Mouse (Mus musculus) hindbrain, embryonic 12.5 days (tissue): Measurements from ENCODE around the gene Abcc4. TPM values are rescaled to one million over a fixed set of nuclear protein-coding genes. Genes with fewer than 3 reads are reported as not detected.
A peak's percentile ranks its signal among the peaks of the same experiment; 100 is the strongest.

ENCODE experiments used
- ATAC-seq: fragments of 200-750 bp; cut with Nextera tagmentation; 2 replicates; pipeline ENCODE4 v1.8.0; 2017; ENCODE audit warnings: moderate TSS enrichment; ENCODE audit not compliant: low FRiP score
- H3K27ac ChIP-seq: fragments of 300-500 bp; sonication (generic); 2 replicates; pipeline ENCODE4 v1.5.1; 2016; ENCODE audit warnings: mild to moderate bottlenecking
- H3K27me3 ChIP-seq: fragments of 300-500 bp; sonication (generic); 2 replicates; pipeline ENCODE4 v1.6.1; 2016; ENCODE audit warnings: mild to moderate bottlenecking
- H3K36me3 ChIP-seq: fragments of 300-500 bp; sonication (generic); 2 replicates; pipeline ENCODE4 v1.6.1; 2016; ENCODE audit warnings: mild to moderate bottlenecking
- H3K4me1 ChIP-seq: fragments of 300-500 bp; sonication (generic); 2 replicates; pipeline ENCODE4 v1.6.1; 2016
- H3K4me2 ChIP-seq: fragments of 300-500 bp; sonication (generic); replicated peaks from 2 replicates; pipeline ENCODE4 v1.6.1; 2016; ENCODE audit warnings: mild to moderate bottlenecking
- H3K4me3 ChIP-seq: fragments of 300-500 bp; sonication (generic); 2 replicates; pipeline ENCODE4 v1.5.1; 2016; ENCODE audit warnings: mild to moderate bottlenecking
- H3K9ac ChIP-seq: fragments of 300-500 bp; sonication (generic); 2 replicates; pipeline ENCODE4 v1.6.1; 2016; ENCODE audit warnings: mild to moderate bottlenecking, moderate library complexity
- H3K9me3 ChIP-seq: fragments of 300-500 bp; sonication (generic); replicated peaks from 2 replicates; pipeline ENCODE4 v1.6.1; 2016; ENCODE audit warnings: mild to moderate bottlenecking
- WGBS: fragments of 180-500 bp; shearing (Covaris S2); methylation state at CpG from one replicate; pipeline ENCODE4 v1.1.7; 2016; 5-methylcytosine and 5-hydroxymethylcytosine counted together
- polyA plus RNA-seq: library from polyadenylated mRNA; unstranded; fragments of >200 nt; fragmentation: Nextera tagmentation; extraction: Ambion mirVana; gene quantifications from 2 replicates; pipeline ENCODE4 v1.2.1, GENCODE M21; 2016

Abcc4 gene
- polyA plus RNA-seq, 1 experiment from 2014 or later: 3.2 TPM

DNA sequence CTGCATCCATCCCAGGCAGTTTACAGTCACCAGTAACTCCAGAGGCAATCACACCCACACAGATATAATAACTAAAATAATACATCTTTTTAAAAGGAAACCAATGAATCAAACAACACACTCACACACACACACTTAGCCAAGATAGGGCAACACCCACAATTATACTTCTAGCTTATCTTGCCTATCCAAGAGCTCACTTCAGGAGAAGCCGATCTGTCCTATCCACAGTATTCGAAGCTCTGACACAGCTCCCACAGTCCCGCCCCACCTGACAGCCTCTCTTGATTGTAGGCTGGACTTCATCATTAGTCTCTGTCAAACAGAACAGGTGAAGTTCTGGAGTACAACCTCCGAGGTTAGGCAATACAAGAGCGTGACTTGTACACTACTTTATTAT lies 19.4 kb upstream of the Abcc4 start:
- no peak overlapping the region for H3K27ac ChIP-seq
- no peaks in the 10 kb centered on the region for H3K9me3 ChIP-seq
- no peak overlapping the region for H3K9ac ChIP-seq
- no peak overlapping the region for H3K4me3 ChIP-seq
- no peaks in the 10 kb centered on the region for H3K36me3 ChIP-seq
- H3K4me2 ChIP-seq: no peak overlapping the region
- H3K27me3 ChIP-seq: no peaks in the 10 kb centered on the region; the same call in 1 of the 2 replicates
- no peak for ATAC-seq
- H3K4me1 ChIP-seq: no peaks in the 10 kb centered on the region
- 84% methylated on average over 5 of the region's 5 CpGs for WGBS

- Histone ChIP-seq H3K9me3 (no peaks in the 10 kb centered on the region), H3K27me3 (peaks cover under 1% of the 10 kb centered on the region), H3K36me3 (no peaks in the 10 kb centered on the region), H3K4me2 (no peak overlapping the region), H3K27ac (no peak overlapping the region), H3K4me1 (no peaks in the 10 kb centered on the region), H3K4me3 (no peak overlapping the region), H3K9ac (no peak overlapping the region)
- ATAC-seq: no peak
- WGBS: 91% methylated on average over 11 of the region's 11 CpGs
Observed at GRCm38 (mm10) chr14:118723920-118724693, 18.1 kb upstream of the Abcc4 start.

DNA sequence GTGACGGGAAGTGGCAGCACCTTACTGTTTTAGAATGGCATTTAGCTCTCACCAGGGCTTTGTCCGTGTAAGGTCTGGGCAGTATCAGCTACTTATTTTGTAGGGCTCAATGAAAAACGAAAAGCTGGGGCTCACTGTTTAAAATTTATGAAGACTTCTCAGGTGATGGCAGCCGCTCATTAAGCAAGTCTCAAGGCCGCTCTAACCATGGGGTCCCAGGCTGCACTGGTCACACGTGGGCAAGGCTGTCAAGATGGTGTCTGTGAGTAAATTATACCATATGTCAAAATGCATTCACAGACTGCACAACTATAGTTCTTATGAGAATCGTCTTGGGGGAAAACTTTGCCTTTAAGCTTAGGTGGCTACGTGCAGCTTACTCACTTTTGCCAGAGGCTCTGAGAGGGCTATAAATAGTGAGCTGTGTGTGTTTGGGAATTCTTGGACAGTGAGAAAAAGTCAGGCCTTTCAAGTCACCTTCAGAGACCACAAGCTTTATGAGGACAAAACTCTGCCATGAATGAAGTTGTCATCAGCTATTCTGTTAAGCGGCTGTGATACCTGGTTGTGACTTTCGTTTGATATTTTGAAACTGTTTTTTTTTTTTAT lies 13.7 kb upstream of the Abcc4 start:
- H3K4me2 ChIP-seq: no peak overlapping the region
- no peak for ATAC-seq
- WGBS: 73% methylated on average over 10 of the region's 10 CpGs
- no peak overlapping the region for H3K4me3 ChIP-seq
- H3K9me3 ChIP-seq: no peaks in the 10 kb centered on the region
- H3K27me3 ChIP-seq: peaks cover 5% of the 10 kb centered on the region
- H3K4me1 ChIP-seq: no peaks in the 10 kb centered on the region
- H3K9ac ChIP-seq: no peak overlapping the region
- no peak overlapping the region for H3K27ac ChIP-seq
- no peaks in the 10 kb centered on the region for H3K36me3 ChIP-seq

GRCm38 (mm10) chr14:118718576-118718975 lies 12.6 kb upstream of the Abcc4 start:
- Histone ChIP-seq H3K4me2 (no peak overlapping the region), H3K4me3 (no peak overlapping the region), H3K4me1 (peaks cover 5% of the 10 kb centered on the region), H3K9ac (no peak overlapping the region), H3K9me3 (no peaks in the 10 kb centered on the region), H3K27me3 (peaks cover 5% of the 10 kb centered on the region; the same call in 1 of the 2 replicates), H3K36me3 (no peaks in the 10 kb centered on the region), H3K27ac (no peak overlapping the region)
- ATAC-seq: no peak
- 80% methylated on average over 7 of the region's 7 CpGs for WGBS

GRCm38 (mm10) chr14:118716372-118717312 lies 10.6 kb upstream of the Abcc4 start:
- ATAC-seq: no peak
- Histone ChIP-seq H3K27me3 (peaks cover 10% of the 10 kb centered on the region), H3K9me3 (no peaks in the 10 kb centered on the region), H3K4me2 (no peak overlapping the region), H3K27ac (no peak overlapping the region), H3K9ac (no peak overlapping the region), H3K36me3 (no peaks in the 10 kb centered on the region), H3K4me3 (no peak overlapping the region), H3K4me1 (peaks cover 13% of the 10 kb centered on the region)
- 91% methylated on average over 16 of the region's 16 CpGs for WGBS

DNA sequence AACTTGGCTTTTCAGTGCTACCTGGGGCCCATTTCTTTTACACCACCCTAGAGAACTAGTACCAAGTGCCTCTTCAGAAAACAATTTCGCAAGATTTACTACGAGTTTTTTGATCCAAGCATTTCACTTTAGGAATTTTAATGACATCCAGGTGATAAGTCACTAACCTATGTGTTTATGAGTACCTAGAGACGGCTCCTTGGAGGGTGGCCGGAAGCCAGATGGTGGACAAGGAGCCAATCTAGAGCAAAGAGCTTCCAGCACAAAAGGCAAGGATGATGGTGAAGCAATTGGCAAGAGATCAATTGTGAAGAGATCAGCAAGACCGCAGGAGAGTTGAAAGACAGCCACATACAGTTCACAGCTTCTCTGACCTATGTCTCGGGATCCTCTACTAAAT lies 8.7 kb upstream of the Abcc4 start:
- Histone ChIP-seq H3K36me3 (no peaks in the 10 kb centered on the region), H3K4me1 (peaks cover 16% of the 10 kb centered on the region), H3K9me3 (no peaks in the 10 kb centered on the region), H3K4me2 (no peak overlapping the region), H3K27ac (no peak overlapping the region), H3K4me3 (no peak overlapping the region), H3K9ac (no peak overlapping the region), H3K27me3 (peaks cover 22% of the 10 kb centered on the region)
- ATAC-seq: no peak
- 74% methylated on average over 6 of the region's 6 CpGs for WGBS

GRCm38 (mm10) chr14:118714320-118714719 lies 8.3 kb upstream of the Abcc4 start:
- Histone ChIP-seq H3K27me3 (peaks cover 26% of the 10 kb centered on the region), H3K36me3 (no peaks in the 10 kb centered on the region), H3K4me1 (peaks cover 19% of the 10 kb centered on the region), H3K4me2 (no peak overlapping the region), H3K9me3 (no peaks in the 10 kb centered on the region), H3K4me3 (no peak overlapping the region), H3K27ac (no peak overlapping the region), H3K9ac (no peak overlapping the region)
- ATAC-seq: no peak
- WGBS: 84% methylated on average over 2 of the region's 2 CpGs

- Histone ChIP-seq H3K4me1 (peaks cover 19% of the 10 kb centered on the region), H3K27me3 (peaks cover 22% of the 10 kb centered on the region), H3K4me3 (peak overlapping the region; percentile 30), H3K36me3 (no peaks in the 10 kb centered on the region), H3K27ac (no peak overlapping the region), H3K9ac (peak overlapping the region; percentile 54; the same call in 1 of the 2 replicates), H3K4me2 (peak overlapping the region; percentile 65), H3K9me3 (no peaks in the 10 kb centered on the region)
- 3% methylated on average over 8 of the region's 8 CpGs for WGBS
- no peak for ATAC-seq
Observed at GRCm38 (mm10) chr14:118713869-118714268, 7.8 kb upstream of the Abcc4 start.

GRCm38 (mm10) chr14:118713408-118713807 lies 7.4 kb upstream of the Abcc4 start:
- ATAC-seq: no peak
- Histone ChIP-seq H3K4me3 (peak overlapping the region; percentile 30), H3K27me3 (peaks cover 21% of the 10 kb centered on the region), H3K4me1 (peaks cover 19% of the 10 kb centered on the region), H3K9ac (peak overlapping the region; percentile 54), H3K27ac (no peak overlapping the region), H3K36me3 (no peaks in the 10 kb centered on the region), H3K4me2 (peak overlapping the region; percentile 65), H3K9me3 (no peaks in the 10 kb centered on the region)
- under 1% methylated on average over 18 of the region's 18 CpGs for WGBS

DNA sequence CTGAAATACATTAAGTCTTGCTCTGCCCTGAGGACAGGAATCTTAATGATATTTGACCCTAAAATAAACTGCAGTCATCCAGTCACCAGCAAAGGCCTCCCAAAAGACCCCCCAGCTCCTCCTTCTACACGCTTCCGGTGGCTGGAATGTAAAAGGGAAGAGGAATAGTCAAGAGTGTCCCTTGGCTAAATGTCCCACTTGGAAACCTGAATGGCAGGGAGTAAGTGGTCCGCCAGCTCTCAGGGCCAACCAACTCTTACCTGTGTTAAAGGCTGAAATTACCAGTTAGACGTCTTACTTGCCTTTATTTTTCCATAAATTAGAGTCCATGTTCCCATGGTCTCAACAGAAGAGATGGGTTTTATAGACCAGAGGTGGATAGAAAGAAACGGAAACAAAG lies 6.9 kb upstream of the Abcc4 start:
- 49% methylated on average over 5 of the region's 5 CpGs for WGBS
- ATAC-seq: no peak
- Histone ChIP-seq H3K9me3 (no peaks in the 10 kb centered on the region), H3K4me3 (no peak overlapping the region), H3K36me3 (no peaks in the 10 kb centered on the region), H3K27me3 (peaks cover 25% of the 10 kb centered on the region), H3K27ac (no peak overlapping the region), H3K9ac (no peak overlapping the region), H3K4me2 (peak overlapping the region; percentile 65), H3K4me1 (peaks cover 19% of the 10 kb centered on the region)

DNA sequence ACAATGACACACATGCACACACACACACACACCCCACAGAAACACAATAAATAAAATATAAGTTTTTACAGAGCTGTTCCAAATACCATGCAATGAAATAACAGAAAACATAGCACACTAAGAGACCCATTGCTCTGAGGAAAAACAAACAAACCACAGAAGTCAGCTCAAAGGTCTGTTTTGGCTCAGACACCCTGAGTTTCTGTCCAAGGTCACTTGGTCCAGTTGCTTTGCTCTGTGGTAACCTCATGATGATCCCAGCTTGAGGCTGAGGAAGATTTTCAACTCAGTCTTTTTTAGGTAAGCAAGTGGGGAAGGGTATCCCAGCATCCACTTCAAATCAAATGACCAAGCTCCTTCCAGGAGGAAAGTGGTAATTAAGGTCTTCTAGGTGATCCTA lies 4.9 kb upstream of the Abcc4 start:
- Histone ChIP-seq H3K9ac (no peak overlapping the region), H3K27me3 (peaks cover 32% of the 10 kb centered on the region), H3K4me2 (no peak overlapping the region), H3K4me1 (peaks cover 22% of the 10 kb centered on the region), H3K36me3 (no peaks in the 10 kb centered on the region), H3K9me3 (no peaks in the 10 kb centered on the region), H3K27ac (no peak overlapping the region), H3K4me3 (no peak overlapping the region)
- no peak for ATAC-seq

- H3K4me3 ChIP-seq: no peak overlapping the region
Observed at GRCm38 (mm10) chr14:118709736-118710135, 3.7 kb upstream of the Abcc4 start.

More at GRCm38 (mm10) chr14:118709736-118710135, 3.7 kb upstream of the Abcc4 start:
- Histone ChIP-seq H3K9ac (no peak overlapping the region), H3K27me3 (peaks cover 39% of the 10 kb centered on the region), H3K9me3 (no peaks in the 10 kb centered on the region), H3K4me1 (peaks cover 28% of the 10 kb centered on the region), H3K36me3 (no peaks in the 10 kb centered on the region), H3K27ac (no peak overlapping the region; the same call in 1 of the 2 replicates), H3K4me2 (no peak overlapping the region; the same call in 1 of the 2 replicates)
- WGBS: 27% methylated on average over 11 of the region's 11 CpGs
- peak; percentile 47 for ATAC-seq
